Mouse (Mus musculus): ENCODE data around the gene Ly6g5b.
A peak's percentile ranks its signal among the peaks of the same experiment; 100 is the strongest.

Gene Ly6g5b

DNA sequence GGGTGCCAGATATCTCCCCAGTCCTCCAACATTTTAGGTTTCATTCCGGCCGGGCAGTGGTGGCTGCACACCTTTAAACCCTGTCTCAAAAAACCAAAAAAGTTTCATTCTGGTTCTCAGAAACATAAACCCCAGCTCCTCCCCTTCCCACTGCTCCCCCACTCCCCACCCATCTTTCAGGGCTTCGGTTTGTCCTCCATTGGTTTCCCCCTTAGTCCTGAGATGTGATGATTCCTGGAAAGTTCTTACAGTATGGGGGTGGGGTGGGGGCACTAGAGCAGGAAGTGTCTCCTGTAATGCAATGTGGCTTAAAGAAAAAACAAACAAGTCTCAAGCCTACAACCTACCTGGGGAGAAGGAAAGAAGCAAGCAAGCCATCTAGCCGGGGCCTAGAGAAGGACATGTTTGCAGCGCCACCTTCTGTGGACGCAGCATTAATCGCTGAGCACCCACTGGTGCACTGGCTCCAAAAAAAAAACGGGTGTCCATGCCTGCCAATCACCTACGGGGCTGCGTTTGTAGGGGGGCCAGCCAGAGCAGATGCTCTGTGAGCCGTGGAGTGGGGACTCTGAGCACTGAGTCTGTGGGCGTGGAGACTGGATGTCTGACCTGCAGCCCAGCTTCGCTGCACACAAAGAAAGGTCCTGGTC lies 9.4 kb downstream of the Ly6g5b start:
- DNase-seq (ENCODE audit: low read depth, low spot score): peak; percentile 88

DNA sequence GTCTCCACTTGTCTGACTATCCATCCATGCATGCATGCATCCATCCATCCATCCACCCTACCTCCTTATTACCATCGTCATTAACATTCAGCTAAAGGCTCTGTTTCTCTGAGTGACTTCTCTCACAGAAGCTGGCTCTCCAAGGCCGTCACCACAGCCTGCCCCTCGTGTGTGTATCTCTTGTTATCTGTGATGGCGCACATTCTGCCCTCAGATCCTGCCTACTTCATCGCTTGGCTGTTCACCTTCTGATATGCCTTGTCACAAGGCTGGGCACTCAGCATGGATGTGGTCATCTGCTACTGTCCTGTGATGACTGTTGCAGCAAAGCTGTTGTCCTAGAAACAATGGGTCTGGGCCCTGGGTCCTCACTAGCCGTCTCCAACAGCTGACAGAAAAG lies 10.5 kb downstream of the Ly6g5b start:
- no peak for DNase-seq (ENCODE audit: low read depth, low spot score)

DNA sequence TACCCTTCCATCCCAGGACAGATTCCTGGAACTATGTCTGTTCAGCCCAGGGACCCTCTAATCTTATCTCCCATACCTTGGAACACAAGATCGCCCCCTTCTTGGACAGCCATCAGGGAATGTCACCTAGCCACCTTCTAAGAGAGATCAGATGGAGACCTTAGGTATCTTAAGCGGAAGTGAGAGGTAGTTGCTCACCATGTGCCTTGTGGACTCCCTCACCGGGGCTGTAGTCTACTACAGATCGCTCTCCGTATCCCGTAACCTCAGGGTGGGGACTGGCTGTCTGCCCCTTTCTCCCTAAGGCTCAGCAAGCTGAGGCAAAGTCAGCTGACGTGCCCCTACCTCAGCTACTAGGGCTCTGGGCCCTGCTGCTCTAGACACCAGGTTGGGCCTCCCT lies 11.1 kb downstream of the Ly6g5b start:
- DNase-seq (ENCODE audit: low read depth, low spot score): no peak

DNA sequence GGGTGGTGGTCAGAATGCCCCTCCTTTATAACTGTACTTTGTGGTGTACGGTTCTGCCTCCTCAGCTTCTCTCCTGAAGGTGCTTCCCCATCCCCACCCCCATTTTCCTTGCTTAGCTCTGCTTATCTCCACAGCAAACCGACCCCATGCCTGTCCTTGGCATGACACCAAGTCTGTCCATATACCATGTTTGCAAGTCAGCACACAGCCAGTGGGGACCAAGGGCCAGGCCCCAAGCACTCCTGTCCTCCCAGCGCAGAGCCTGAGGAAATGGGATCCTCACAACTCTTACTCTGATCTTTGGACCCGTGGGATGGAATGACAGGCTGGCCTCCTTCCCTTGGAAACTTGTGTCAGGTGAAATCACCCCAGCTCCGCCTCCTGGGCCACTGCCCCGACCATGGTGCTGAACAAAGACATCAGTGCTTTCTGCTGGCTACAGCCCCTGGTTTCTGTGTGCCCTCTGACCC lies 12.0 kb downstream of the Ly6g5b start:
- DNase-seq (ENCODE audit: low read depth, low spot score): no peak

DNA sequence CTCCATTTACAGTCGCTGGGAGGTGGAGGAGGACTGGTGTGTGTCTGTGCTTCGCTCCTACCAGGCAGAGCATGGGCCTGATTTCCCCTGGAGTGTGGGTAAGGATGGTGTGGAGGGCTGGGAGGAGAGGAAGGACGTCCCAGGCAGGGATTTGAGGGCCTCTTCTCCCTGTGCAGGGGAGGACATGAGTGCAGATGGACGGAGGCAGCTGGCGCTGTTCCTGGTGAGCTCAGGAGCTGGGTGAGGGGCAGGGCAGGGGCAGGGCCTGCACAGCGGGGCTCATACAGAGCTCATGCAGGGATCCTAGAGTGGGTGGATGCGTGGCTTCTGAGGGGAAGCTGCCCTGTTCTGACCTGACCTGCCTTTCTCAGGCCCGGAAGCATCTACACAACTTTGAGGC lies 12.9 kb downstream of the Ly6g5b start:
- no peak for DNase-seq (ENCODE audit: low read depth, low spot score)

DNA sequence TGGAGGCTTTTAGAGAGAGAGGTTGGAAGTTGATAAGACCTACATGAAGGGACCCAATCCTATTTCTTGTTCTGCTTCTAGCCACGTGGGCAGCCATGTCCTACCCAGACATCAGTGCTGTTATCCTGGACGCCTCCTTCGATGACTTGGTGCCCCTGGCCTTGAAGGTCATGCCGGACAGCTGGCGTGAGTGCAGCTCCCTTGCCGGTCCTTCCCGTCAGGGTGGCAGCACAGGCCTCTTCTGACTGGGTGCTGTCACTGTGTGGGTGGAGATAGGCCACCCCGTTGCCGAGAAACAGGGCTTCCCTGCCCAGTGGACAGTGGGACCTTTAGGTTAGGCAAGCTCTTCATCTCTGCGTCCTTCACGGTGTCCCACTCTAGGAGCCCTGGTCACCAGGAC lies 14.1 kb downstream of the Ly6g5b start:
- no peak for DNase-seq (ENCODE audit: low read depth, low spot score)

DNA sequence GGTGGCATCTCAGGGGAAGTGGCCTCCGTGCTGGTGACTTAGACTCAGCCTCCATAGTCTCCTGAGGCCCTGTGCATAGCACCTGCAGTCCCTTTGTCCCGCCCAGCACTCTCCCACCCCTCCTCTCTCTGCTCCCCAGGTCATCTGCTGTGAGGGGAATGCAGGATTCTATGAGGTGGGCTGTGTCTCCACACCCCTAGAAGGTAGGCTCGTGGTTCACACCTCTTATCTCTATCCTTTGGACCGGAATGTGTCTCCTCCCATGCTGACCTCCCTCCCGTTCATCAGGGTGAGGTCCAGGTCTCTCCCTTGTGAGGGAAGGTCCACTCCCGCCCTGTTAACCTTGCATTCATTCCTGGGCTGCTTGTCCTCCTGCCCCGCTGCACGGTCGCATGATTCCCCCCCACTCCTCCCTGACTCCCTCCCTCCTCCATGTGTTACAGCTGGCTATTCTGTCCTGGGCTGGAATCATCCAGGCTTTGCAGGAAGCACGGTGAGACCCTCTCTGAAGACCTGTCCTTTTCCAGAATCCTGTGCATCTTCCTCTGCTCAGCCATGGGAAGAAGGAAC lies 14.9 kb downstream of the Ly6g5b start:
- DNase-seq (ENCODE audit: low read depth, low spot score): no peak

DNA sequence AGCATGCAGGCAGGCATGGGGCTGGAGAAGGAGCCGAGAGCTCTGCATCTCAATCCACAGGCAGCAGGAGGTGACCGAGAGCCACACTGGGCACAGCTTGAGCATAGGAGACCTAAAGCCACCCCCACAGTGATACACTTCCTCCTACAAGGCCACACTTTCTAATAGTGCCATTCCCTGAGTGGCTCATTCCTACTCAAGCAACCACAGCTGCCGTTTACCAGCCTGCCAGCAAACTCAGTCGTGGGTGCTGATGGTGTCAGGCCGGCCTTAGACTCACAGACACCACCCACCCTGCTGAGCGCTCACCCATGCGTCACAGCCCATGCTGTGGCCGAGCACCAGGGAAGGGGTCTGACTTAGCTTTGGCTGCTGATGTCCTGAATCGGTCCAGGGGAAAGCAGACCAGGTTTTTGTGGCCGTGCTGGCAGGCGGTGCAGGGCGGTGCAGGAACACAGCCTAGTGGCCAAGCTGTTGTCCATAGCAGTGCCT lies 18.0 kb downstream of the Ly6g5b start:
- peak; percentile 82 for DNase-seq (ENCODE audit: low read depth, low spot score)

DNA sequence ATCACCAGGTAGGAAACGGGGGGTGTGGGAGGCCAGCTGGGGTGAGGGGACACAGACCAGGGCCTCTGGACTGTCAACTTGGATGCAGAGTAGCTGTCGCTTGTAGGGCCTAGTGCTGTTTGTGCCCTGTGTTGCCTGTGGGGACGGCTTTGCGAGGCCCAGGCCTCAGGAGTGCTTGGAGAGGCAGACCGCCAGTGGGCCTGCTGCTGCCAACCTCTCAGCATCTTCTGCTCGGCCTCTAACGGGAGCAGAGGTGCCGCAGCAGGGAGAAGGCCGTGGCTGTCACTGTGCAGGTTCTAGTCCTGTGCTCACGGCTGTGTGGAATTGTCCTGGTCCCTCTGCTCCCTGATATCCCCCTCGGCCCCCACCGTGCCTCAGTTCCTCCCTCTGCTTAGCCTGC lies 18.6 kb downstream of the Ly6g5b start:
- DNase-seq (ENCODE audit: low read depth, low spot score): no peak

DNA sequence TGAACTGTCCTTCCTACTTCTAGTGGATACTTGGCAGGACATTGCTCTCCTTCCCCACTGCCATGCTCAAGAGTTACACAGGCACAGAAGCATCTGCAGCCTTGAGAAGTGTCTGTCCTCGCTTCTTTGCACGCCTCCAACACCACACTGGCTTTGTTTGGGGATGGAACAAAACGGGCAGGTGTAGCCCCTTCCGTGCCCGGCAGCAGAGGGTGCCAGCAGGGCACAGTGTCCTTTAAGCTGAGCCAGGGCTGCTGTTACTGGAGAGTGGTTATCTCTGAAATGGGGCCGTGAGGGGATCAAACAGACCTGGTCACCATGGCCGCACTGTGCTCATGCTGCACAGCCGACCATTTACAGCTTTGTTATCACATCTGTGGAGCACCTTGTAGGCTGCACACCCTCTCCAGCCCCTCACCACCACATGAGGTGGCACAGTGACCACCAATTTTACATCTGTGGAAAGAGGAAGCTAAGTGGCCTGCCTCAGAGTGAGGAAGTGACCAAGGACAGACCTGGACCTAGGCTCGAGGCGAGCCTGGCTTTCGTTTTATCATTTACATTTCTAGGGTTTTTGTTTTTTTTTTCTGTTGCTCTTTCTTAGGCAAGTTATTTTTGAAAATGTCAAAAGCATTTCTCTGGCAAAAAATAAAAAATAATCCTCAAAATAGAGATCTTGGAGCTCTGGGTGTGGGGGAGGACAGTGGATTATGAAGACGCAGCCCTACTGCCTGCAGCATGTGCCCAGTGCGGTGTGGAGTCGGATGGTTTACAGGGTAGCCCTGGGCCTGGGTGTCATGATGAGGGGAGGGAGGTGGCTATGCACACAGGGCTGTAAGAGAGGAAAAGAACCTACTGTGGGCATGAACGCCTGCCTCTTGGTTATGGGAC lies 20.5 kb downstream of the Ly6g5b start:
- DNase-seq (ENCODE audit: low read depth, low spot score): peak; percentile 52

DNA sequence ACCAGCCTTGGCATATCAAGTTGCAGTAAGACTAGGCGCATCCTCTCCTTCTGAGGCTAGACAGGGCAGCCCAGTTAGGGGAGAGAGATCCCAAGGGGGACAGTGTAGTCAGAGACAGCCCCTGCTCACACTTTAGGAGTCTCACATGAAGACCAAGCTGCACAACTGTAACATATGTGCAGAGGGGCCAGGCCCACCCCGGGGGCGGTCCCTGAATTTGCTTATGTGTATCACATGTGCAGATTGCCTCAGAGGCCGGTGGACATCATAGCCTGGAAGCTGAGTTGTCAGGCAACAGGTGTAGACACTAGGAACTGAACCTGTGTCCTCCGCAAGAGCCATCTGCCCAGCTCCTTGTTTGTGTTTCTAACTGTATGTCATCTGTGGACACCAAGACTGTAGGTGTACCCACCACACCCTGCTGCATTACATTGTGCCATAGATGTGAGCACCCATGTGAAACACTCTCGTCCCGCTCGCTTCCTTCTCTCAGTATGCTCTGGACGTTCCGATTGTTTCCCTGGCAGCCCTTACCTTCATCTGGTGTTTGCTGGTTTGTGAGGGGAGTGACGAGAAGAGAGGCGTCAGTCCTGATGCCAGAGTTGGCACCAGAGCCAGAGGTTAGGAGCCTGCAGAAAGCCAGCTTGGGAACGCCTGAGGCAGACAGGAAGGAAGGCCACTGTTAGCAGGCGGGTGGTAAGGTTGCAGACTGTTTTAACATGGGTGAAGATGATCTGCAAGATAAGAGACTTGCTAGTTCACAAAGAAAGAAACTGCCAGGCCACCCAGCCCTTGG lies 22.6 kb downstream of the Ly6g5b start:
- DNase-seq (ENCODE audit: low read depth, low spot score): no peak

DNA sequence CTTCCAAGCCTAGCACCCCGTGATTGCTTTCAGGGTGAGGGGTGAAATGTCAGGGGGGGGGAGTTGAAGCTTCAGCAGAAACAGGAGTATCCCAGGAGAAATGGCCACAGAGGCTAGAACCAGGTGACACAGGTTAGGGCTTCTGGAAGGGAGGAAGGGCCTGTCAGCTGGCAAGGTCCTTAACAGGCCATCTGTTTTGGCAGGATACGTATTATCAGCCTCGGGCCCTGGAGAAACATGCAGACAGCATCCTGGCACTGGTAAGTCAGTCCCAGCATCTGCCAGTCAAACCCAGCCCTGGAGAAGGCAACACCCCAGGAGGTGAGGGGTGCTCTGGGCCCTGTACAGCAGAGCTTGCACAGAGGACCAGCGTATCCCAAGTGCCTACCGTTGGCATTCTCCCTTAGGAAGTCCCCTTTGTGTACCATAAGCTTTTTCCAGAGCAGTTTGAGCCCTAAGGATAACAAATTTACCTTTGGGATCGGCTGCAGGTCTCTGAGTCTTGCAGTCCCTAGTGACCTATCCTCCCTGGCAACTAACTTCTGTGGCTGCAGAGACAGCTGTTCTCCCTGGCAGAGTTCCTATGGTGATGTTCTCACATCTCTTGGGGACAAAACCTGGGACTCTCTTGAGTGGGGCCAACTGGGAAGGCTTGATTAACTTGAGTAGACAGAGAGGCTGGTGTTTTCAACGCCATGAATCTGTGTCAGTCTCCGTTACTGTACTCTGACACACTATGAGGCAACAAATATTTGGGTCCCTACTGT lies 24.9 kb downstream of the Ly6g5b start:
- DNase-seq (ENCODE audit: low read depth, low spot score): peak; percentile 97

DNA sequence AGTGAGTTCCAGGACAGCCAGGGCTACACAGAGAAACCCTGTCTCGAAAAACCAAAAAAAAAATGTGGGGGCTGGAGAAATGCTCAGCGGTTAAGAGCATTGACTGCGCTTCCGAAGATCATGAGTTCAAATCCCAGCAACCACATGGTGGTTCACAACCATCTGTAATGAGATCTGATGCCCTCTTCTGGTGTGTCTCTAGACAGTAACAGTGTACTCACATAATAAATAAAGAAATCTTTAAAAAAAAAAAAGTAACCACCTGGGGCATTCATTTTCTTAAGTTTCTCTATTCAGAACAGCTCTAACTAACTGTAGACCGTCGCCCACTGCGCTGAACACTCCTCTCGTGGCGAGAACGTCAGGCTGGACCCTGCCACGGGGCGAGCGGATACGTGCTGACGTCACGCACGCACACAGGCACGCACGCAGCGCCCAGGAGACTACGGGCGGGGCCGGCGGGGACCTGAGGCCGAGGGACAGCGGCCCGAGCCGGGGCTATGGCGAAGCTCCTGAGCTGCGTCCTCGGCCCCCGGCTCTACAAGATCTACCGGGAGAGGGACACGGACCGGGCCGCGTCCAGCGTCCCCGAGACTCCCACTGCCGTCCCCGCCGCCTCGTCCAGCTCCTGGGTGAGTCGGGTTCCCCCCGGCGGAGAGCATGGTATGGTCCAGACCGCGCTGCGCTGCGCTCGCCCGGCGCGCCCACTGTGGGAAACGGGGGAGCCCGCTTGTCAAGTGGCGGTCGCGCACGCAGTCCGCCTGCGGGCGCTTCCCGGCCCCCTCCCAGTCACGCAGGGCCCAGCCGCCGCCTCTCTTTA lies 26.2 kb downstream of the Ly6g5b start, which contains the start of gene Abhd16a:
TSS of gene Abhd16a (plus strand) at position 439 of the 820 bp plus-strand sequence.
- peak; percentile 98 for DNase-seq (ENCODE audit: low read depth, low spot score)

DNA sequence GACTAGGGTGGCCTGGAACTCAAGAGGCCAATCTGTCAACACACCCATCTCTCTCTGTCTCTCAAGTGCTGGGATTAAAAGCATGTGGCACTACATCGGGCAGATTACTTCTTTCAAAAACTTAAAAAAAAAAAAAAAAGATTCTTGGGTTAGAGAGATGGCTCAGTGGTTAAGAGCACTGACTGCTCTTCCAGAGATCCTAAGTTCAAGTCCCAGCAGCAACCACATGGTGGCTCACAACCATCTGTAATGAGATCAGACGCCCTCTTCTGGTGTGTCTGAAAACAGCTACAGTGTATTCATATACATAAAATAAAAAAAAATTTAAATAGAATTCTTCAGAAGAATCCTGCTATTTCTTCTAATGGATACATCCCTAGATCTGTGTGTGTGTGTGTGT lies 27.1 kb downstream of the Ly6g5b start:
- DNase-seq (ENCODE audit: low read depth, low spot score): no peak

DNA sequence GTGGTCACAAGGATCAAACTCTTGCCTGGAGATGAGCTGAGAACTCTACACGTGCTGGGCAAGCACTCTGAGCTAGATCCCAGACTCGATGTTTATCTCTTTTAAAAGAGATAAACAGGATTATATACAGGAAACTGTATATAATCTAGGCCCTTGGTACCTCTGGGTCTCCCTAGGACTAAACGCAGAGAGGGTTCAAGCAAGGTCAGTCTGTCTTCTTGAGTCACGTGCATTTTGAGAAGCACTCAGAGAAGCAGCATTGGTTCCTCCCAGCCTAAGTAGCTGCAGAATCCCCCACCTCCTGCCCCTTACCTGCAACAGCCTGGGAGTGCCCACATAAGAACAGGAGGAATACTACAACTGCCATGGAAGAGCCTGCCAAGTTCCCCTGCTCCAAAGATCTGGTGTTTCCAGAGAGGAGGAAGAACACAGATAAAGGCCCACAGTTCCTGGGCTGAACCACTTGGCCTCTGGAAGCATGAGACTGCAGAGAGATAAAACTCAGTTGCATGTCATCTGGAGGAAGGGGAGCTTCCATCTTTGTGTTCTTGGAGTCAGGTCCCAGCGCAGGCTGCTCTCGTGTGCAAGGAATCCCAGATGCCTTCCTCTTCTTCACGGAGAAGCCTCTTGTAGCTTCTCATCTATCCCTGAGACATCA lies 29.9 kb downstream of the Ly6g5b start, which contains the start of gene Ly6g6f:
TSS of gene Ly6g6f (minus strand) at position 403 of the 658 bp plus-strand sequence.
- no peak for DNase-seq (ENCODE audit: low read depth, low spot score)

DNA sequence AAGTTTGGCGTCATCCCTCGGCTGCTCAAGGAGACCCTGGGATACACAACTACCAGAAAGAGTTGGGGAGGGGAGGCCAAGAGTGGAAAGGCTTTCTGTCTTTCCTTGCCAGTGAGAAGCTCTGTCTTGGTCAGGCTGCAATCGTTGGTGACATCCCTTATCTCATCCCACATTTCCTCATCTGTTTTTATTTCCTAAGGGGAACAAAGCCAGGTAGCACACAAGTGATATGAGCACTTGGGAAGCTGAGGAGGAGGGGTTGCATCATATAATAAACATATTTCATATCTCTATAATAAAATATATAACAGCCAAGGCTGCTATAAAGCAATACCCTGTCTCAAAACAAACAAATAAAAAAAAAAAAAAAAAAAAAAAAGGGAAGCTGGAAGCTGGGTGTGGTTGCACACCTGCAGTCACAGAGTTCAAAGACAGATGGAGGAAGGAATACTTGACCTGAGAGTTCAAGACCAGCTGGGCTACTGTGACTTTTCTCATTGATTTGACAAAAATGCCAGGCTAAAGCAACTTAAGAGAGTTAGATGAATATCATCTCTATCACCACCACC lies 31.2 kb downstream of the Ly6g5b start:
- no peak for DNase-seq (ENCODE audit: low read depth, low spot score)

DNA sequence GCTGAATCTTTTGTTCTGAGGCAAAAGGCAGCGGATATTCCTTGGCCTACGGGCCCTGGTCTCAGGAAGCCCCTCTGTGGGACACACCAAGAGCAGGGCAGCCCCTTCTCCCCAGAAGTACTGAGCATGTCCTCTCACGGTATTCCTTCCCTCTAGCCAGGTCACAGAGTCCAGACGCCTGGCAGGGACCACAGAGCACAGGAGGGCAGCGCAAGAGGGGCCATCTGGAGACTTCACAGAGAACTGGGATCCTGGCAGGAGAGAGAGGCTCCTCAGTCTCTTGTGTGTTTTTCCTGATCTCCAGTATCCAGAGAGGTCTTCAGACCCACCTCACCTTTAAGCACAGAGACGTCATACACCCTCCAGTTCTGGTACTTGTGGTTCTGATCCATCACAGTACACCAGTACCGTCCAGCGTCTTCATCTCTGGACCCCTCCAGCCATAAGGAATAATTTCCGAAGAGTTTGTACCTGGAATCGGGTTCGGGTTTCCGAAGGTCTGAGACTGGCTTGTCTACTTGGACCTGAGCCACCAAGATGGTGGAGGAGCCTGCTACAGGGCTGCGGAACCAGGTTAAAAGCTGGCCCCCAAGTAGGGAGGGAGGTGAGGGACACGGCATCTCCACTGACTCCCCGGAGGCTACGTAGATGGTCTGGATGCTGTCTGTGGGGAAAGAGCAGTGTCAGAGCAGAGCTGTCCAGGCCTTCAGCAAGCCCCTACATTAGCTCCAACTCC lies 32.2 kb downstream of the Ly6g5b start:
- DNase-seq (ENCODE audit: low read depth, low spot score): peak; percentile 88

DNA sequence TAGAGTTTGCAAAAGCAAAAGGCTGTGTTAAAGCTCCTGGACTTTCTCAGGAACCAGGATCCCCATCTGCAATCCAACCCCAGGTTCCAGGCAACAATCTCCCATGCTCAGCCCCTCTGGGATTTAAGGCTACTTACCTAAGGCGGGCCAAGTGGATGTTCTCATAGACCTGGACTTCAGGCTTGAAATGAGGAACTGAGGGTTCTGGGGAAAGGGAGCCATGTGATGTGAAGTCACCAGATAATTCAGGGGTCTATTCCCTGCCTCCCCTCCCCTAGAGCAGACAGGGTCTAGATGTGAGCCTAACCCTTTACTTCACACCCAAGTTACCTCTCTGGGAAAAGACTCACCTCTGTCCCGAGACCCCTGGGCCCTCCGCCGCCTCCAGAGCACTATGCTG lies 34.5 kb downstream of the Ly6g5b start:
- DNase-seq (ENCODE audit: low read depth, low spot score): no peak
